Mouse (Mus musculus) forebrain, embryonic 15.5 days (tissue): ENCODE measurements around the gene Meis2. TPM values are rescaled to one million over a fixed set of nuclear protein-coding genes. Genes with fewer than 3 reads are reported as not detected.
A peak's percentile ranks its signal among the peaks of the same experiment; 100 is the strongest.

Experiments
- ATAC-seq: fragments of 200-750 bp; cut with Nextera tagmentation; replicated peaks from 2 replicates; pipeline ENCODE4 v1.8.0; 2017; ENCODE audit warnings: mild to moderate bottlenecking, moderate TSS enrichment, moderate library complexity
- H3K27ac ChIP-seq: fragments of 300-500 bp; sonication (generic); replicated peaks from 2 replicates; pipeline ENCODE4 v1.5.1; 2015; ENCODE audit warnings: mild to moderate bottlenecking, inconsistent platforms
- H3K27me3 ChIP-seq: fragments of 300-500 bp; sonication (generic); 2 replicates; pipeline ENCODE4 v1.6.1; 2015; ENCODE audit warnings: inconsistent platforms
- H3K36me3 ChIP-seq: fragments of 300-500 bp; sonication (generic); 2 replicates; pipeline ENCODE4 v1.6.1; 2015; ENCODE audit warnings: mild to moderate bottlenecking, inconsistent platforms
- H3K4me1 ChIP-seq: fragments of 300-500 bp; sonication (generic); 2 replicates; pipeline ENCODE4 v1.6.1; 2015; ENCODE audit warnings: inconsistent platforms
- H3K4me2 ChIP-seq: fragments of 300-500 bp; sonication (generic); replicated peaks from 2 replicates; pipeline ENCODE4 v1.6.1; 2015; ENCODE audit warnings: mild to moderate bottlenecking, inconsistent platforms
- H3K4me3 ChIP-seq: fragments of 300-500 bp; sonication (generic); 2 replicates; pipeline ENCODE4 v1.5.1; 2015; ENCODE audit warnings: mild to moderate bottlenecking, inconsistent platforms
- H3K9ac ChIP-seq: fragments of 300-500 bp; sonication (generic); replicated peaks from 2 replicates; pipeline ENCODE4 v1.6.1; 2015; ENCODE audit warnings: mild to moderate bottlenecking, inconsistent platforms
- H3K9me3 ChIP-seq: fragments of 300-500 bp; sonication (generic); 2 replicates; pipeline ENCODE4 v1.6.1; 2016; ENCODE audit warnings: inconsistent platforms
- WGBS: fragments of 180-500 bp; shearing (Covaris S2); methylation state at CpG from one replicate; pipeline ENCODE4 v1.1.7; 2015; ENCODE audit warnings: mixed read lengths; 5-methylcytosine and 5-hydroxymethylcytosine counted together
- polyA plus RNA-seq: library from polyadenylated mRNA; unstranded; fragments of >200 nt; fragmentation: Nextera tagmentation; extraction: Ambion mirVana; gene quantifications from 2 replicates; pipeline ENCODE4 v1.2.1, GENCODE M21; 2015

Meis2 gene
- polyA plus RNA-seq, 1 experiment from 2014 or later: 155 TPM

DNA sequence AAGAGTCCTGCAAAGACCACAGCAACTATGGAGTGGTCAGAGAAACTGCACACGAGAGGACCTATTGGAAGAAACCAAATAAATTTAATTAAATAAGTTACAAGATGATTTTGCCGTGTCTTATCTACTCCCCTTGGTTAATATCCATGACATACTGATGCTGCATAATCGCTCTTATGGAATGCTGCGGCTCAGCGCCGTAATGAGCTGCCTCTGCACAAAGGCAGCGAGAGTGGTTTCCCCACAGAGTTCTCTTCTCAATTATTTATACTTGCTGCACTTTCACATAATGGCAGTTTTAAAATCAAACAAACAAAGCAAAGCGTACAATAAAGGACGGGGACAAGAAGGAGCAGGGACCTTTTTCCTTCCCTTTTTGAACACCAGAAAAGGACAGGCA, 181.5 kb downstream of the Meis2 start:
- H3K9me3 ChIP-seq: no peaks in the 10 kb centered on the region
- no peak overlapping the region for H3K4me3 ChIP-seq
- no peak overlapping the region for H3K27ac ChIP-seq
- ATAC-seq: 0 out of 2 replicates have a peak, but pooled peaks have one; percentile 49
- H3K4me1 ChIP-seq: peaks cover 23% of the 10 kb centered on the region
- H3K36me3 ChIP-seq: no peaks in the 10 kb centered on the region
- no peaks in the 10 kb centered on the region for H3K27me3 ChIP-seq
- WGBS: 11% methylated on average over 9 of the region's 9 CpGs
- H3K4me2 ChIP-seq: no peak overlapping the region
- no peak overlapping the region for H3K9ac ChIP-seq

DNA sequence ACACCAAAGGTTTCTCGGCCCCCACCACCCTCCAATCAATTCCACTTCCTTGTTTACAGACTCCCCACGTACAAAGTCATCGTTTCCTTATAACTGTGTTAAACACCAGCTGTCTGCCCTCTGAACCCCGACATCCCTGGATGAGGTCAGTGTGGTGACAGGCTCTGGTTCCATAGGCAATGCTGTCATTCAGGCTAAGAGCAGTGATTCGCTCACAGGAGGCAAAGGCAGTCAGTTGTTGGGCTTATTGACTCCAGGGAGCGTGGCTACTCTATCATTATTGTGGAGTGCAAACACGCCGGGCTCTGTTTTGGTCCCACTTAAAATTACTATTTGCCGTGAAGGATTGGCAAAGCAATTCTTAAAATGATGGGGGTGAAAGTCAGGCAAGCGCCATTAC, 182.1 kb downstream of the Meis2 start:
- no peak for ATAC-seq
- Histone ChIP-seq H3K9ac (no peak overlapping the region), H3K9me3 (no peaks in the 10 kb centered on the region), H3K36me3 (no peaks in the 10 kb centered on the region), H3K27me3 (no peaks in the 10 kb centered on the region), H3K4me3 (no peak overlapping the region), H3K4me1 (peaks cover 22% of the 10 kb centered on the region), H3K4me2 (no peak overlapping the region), H3K27ac (no peak overlapping the region)
- WGBS: 57% methylated on average over 10 of the region's 10 CpGs

DNA sequence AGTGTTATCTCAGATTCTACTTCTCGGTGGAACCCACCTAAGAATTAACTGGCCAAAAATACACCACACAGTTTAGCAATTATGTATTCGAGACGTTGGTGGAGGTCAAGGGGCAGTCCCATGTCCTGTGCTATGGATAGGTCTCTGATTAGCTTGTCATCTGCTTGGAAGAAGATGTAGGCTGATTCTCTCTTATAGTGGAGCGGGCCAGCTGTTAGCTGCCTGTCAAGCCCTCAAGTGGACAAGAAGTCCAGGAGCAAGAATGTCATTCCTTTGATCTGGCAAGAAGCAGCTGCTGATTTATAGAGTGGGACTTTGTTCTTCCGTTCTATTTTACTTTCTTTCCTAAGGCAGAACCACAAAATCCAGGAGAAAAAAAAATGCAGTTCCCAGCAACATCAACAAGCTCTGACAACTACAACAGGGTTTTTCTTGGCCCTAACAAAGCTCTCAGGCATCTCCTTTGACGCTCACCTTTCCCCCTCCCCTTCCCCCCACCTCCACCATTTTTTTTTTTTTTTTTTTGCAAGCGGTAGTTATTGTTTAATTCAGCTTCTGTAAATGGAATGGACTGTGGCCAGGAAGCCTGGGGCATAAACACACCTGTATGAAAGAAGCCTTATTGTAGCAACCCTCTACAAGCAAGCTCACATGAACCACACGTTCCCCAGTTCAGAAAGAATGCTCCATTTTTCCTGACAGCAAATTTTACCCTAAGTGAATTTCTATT, 189.7 kb downstream of the Meis2 start:
- Histone ChIP-seq H3K27ac (no peak overlapping the region), H3K9ac (no peak overlapping the region), H3K4me1 (peaks cover 15% of the 10 kb centered on the region), H3K27me3 (no peaks in the 10 kb centered on the region), H3K4me2 (no peak overlapping the region), H3K36me3 (no peaks in the 10 kb centered on the region), H3K4me3 (no peak overlapping the region), H3K9me3 (no peaks in the 10 kb centered on the region)
- WGBS: 61% methylated on average over 8 of the region's 8 CpGs
- no peak for ATAC-seq

DNA sequence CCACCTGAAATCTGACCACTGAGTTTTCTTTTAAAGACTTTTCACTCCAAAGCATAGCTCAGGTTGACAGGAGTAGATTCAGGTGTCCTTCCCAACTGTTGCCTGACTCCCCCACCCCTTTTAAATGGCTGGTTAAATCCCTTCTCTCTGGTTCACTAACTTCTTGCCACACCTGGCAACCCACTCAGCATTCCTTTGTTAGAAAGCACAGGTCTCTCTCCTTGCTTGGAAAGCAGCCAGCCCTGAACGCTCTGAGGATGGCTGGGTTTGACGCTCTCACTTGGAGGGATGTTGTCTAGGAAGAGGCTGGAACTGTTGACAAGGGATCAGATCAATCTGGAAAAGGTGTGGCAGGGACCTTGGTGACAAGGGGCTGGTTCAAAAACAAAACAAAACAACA, 192.8 kb downstream of the Meis2 start:
- Histone ChIP-seq H3K27ac (no peak overlapping the region), H3K27me3 (no peaks in the 10 kb centered on the region), H3K4me3 (no peak overlapping the region), H3K9ac (no peak overlapping the region), H3K36me3 (no peaks in the 10 kb centered on the region), H3K9me3 (no peaks in the 10 kb centered on the region), H3K4me1 (peaks cover 35% of the 10 kb centered on the region), H3K4me2 (no peak overlapping the region)
- no peak for ATAC-seq
- 21% methylated on average over 2 of the region's 2 CpGs for WGBS

DNA sequence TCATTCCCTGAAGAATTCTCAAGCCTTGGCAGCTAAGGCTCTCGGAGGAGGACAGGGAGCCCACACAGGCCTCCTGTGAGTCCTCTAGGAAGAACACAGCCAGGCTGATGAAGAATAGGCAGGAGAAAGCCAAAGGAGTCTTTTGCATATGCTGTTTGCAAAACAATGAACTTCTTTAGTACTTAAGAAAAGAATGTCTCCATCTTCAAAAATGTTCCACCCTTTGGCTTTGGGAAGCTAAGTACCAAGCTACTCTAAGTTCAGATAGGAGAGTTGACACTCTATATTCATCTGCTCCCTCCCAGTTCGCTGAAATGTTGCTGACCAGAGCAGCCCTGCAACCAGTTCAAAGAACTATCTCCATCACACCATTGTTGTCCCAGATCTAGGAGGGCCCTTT, 195.7 kb downstream of the Meis2 start:
- no peaks in the 10 kb centered on the region for H3K9me3 ChIP-seq
- 57% methylated on average over 2 of the region's 2 CpGs for WGBS
- no peak for ATAC-seq

DNA sequence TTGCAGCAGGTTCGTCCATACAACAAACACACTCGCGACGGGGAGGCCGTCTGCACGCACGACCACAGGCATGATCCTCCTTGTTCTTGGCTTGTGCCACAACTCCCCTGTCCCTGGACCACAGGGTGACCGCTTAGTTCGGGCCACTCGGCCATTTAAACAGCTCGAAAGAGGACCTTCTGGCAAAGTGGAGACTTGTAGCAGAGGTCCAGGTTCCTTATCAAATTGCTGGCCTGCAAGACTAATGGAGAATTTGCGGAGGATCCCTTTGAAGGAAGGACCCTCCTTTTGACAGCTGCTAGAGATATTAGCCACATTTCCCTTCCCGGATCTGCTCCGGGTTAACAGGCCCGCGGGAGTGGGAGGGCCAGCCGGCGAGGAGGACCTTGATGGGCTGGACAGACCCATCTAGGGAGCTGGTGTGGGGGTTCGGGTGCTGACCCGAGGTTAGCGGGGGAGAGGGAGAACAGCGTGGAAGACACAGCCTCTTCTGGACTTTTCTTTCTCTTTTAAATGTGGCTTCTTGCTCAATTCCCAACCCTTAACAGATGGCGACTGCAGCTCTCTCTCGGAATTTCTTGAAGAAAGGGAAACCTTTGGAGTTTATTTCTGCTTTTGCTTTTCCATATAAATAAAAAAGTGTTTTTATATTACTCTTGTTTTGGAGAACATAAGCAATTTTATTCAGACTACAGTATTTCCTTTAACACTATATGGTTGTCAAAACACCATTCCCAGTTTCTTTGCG, 204.9 kb downstream of the Meis2 start:
- H3K27me3 ChIP-seq: no peaks in the 10 kb centered on the region
- peak overlapping the region; percentile 17 for H3K4me3 ChIP-seq
- no peak for ATAC-seq
- H3K9ac ChIP-seq: peak overlapping the region; percentile 44
- H3K36me3 ChIP-seq: peaks cover 13% of the 10 kb centered on the region; the same call in 1 of the 2 replicates
- H3K27ac ChIP-seq: peak overlapping the region; percentile 93
- peak overlapping the region; percentile 41 for H3K4me2 ChIP-seq
- WGBS: 5% methylated on average over 25 of the region's 25 CpGs
- H3K4me1 ChIP-seq: peaks cover 53% of the 10 kb centered on the region
- H3K9me3 ChIP-seq: no peaks in the 10 kb centered on the region

More for the DNA sequence above, 195.7 kb downstream of the Meis2 start:
- Histone ChIP-seq H3K27me3 (no peaks in the 10 kb centered on the region), H3K4me3 (no peak overlapping the region), H3K36me3 (peaks cover 18% of the 10 kb centered on the region), H3K9ac (no peak overlapping the region), H3K27ac (0 out of 2 replicates have a peak overlapping the region, but pooled peaks have one; percentile 21), H3K4me2 (no peak overlapping the region), H3K4me1 (peaks cover 37% of the 10 kb centered on the region)

DNA sequence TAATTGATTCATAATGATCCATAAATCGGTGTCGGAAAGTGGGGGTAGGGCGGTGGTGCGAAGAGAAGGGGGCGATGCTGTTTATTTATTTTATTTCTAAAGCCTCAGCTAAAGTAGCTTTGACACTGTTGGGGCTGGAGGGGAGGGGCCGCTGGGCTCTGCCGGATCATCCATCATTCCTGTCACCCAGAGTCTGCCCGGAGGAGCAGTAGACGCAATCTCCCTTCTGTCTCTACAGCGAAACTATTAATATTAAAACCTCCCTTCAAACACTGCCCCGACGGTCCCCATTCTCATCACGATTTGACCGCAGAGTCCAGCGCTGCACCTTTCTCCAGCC, 205.5 kb downstream of the Meis2 start:
- ATAC-seq: no peak
- WGBS: under 1% methylated on average over 15 of the region's 15 CpGs
- Histone ChIP-seq H3K9ac (peak overlapping the region; percentile 44), H3K4me3 (peak overlapping the region; percentile 17), H3K9me3 (no peaks in the 10 kb centered on the region), H3K4me2 (peak overlapping the region; percentile 41), H3K27me3 (no peaks in the 10 kb centered on the region), H3K27ac (peak overlapping the region; percentile 93), H3K36me3 (peaks cover 10% of the 10 kb centered on the region; the same call in 1 of the 2 replicates), H3K4me1 (peaks cover 60% of the 10 kb centered on the region)

DNA sequence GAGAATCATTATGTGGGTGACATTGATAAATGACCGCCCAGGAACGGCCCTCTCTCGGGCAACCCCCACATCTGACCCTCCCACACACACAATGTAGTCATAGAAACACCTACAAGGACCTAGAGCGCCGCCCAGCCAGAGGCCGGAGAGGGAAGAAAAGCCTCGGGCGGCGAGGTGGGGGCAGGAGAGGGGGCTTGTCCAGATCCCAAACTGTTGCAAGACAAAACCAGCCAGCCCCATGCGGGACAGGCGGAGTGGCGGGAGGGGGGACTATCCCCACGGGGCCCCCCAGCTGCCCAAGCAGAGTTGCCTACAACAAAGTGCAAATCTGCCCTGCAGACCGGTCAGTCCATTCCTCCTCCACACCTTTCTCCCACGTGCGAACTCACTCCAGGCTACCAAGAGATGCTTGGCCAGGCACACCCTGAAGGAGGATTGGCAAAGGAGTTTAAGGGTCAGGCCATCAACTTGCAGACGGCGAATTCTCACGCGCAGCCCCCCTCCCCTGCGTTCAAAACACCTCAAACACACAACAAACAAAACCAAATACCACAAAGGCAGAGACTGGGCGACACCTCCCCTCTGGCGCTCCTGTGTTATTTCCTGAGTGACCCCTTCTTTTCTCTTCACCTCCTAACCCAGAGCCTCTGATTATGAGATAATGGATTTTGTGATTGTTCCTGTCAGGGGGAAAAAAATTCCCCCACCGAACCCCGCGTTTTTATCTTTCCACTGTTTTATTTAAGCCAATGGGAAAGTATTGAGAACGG, 206.1 kb downstream of the Meis2 start:
- Histone ChIP-seq H3K9ac (peak overlapping the region; percentile 44), H3K27me3 (no peaks in the 10 kb centered on the region), H3K4me1 (peaks cover 66% of the 10 kb centered on the region), H3K4me2 (peak overlapping the region; percentile 41), H3K4me3 (peak overlapping the region; percentile 17), H3K9me3 (no peaks in the 10 kb centered on the region), H3K27ac (peak overlapping the region; percentile 93), H3K36me3 (peaks cover 10% of the 10 kb centered on the region; the same call in 1 of the 2 replicates)
- under 1% methylated on average over 27 of the region's 27 CpGs for WGBS
- peak; percentile 61 for ATAC-seq

DNA sequence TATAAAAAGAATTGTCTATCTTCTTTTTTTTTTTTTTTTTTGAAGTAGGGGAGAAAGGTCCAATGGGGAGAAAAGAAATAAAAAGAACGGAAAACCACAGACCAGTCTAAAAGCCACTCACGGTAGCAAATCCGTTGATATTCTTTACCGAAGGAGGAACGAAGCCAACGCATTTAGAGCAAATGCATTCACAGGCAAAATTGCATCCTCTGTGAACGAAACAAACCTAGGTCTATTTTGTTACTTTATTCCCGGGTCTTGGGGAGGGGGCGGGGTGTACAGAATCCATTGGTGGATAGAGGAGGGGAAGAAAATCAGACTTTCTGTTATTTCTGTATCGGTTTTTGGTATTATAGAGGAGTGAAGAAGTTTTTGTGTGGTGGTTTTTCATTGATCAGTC, 206.7 kb downstream of the Meis2 start:
- ATAC-seq: no peak
- H3K27me3 ChIP-seq: no peaks in the 10 kb centered on the region
- H3K4me2 ChIP-seq: peak overlapping the region; percentile 41
- H3K4me3 ChIP-seq: peak overlapping the region; percentile 17
- peak overlapping the region; percentile 44; the same call in 1 of the 2 replicates for H3K9ac ChIP-seq
- H3K4me1 ChIP-seq: peaks cover 68% of the 10 kb centered on the region
- peaks cover 6% of the 10 kb centered on the region; the same call in 1 of the 2 replicates for H3K36me3 ChIP-seq
- H3K9me3 ChIP-seq: no peaks in the 10 kb centered on the region
- peak overlapping the region; percentile 93 for H3K27ac ChIP-seq
- WGBS: under 1% methylated on average over 10 of the region's 10 CpGs

DNA sequence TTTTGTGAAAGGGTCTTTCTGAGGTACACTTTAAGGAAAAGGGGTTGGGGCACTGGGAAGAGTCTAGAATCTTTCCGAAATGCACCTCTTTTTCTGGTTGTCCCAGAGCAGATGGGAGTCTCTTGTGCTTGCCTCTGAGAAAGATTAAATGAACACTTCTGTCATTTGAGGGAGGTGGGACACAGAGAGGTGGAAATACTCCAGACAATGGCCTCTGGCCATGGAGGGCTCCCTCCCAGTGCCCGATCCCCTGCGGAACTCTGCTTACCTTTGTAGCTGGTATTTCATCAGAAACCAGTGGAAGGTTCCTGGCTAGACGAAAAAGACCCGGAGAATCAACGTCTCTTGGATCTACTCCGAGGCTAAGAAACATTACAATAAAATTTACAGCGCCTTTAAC, 207.4 kb downstream of the Meis2 start:
- Histone ChIP-seq H3K27me3 (no peaks in the 10 kb centered on the region), H3K4me3 (peak overlapping the region; percentile 23; the same call in 1 of the 2 replicates), H3K9me3 (no peaks in the 10 kb centered on the region), H3K4me2 (peak overlapping the region; percentile 41), H3K4me1 (peaks cover 69% of the 10 kb centered on the region), H3K36me3 (0 out of 2 replicates have a peak, but pooled peaks cover 2% of the 10 kb centered on the region), H3K27ac (peak overlapping the region; percentile 93), H3K9ac (peak overlapping the region; percentile 40)
- WGBS: 5% methylated on average over 8 of the region's 8 CpGs
- ATAC-seq: no peak

DNA sequence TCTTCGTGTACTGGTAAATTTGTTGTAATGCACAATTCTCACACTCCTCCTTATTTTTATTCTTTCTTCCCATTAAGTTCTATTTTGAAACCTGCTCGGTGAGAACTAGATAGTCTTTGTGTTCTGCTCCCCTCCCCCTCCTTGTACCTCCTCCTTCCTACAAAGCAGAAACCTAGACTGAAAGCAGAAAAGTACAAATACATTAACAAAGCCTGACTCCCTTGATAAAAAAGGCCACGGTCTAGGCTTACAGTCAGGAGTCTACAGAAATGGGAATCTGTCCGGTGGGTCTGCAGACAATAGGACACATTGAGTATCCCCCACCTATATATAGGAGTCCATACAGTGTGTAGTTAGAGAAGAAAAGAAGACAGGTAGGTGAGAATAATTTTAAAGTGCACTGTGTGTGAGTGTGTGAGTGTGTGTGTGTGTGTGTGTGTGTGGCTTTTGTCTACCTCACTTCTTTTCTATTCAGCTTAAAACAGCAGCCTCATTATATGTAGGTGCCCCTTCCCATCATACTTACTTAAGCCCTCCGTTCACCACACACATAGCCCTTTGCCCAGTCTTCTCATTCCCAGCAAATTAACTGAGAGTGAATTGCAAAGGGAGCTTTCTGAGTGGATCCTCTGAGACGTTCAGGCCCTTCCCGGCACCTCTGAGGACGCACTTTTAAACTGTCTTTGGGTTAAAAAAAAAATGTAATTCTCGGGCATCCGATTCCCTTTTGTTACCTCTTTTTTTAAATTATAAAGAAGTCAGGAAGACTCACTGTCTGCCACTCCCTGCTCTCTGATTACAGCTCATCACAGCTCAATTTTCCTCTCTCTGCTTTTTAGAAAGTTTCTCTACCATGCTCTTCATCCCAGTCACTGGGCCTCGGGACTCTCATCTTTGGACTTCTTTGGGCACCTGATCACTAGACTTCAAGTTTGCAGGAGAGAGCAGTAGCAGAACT, 208.2 kb downstream of the Meis2 start:
- ATAC-seq: 0 out of 2 replicates have a peak, but pooled peaks have one; percentile 6
- Histone ChIP-seq H3K9me3 (no peaks in the 10 kb centered on the region), H3K27ac (peak overlapping the region; percentile 93), H3K4me2 (peak overlapping the region; percentile 41), H3K27me3 (peaks cover 6% of the 10 kb centered on the region; the same call in 1 of the 2 replicates), H3K4me1 (peaks cover 77% of the 10 kb centered on the region), H3K9ac (peak overlapping the region; percentile 40), H3K4me3 (peak overlapping the region; percentile 23; the same call in 1 of the 2 replicates), H3K36me3 (no peaks in the 10 kb centered on the region)
- 1% methylated on average over 11 of the region's 11 CpGs for WGBS
